Mouse (Mus musculus) retina, postnatal 1 day (tissue): ENCODE results near the gene Tmtc1.

Experiments
- DNase-seq: peaks from one replicate; pipeline ENCODE4 v3.0.0-alpha.2; 2012

Gene Tmtc1

DNA sequence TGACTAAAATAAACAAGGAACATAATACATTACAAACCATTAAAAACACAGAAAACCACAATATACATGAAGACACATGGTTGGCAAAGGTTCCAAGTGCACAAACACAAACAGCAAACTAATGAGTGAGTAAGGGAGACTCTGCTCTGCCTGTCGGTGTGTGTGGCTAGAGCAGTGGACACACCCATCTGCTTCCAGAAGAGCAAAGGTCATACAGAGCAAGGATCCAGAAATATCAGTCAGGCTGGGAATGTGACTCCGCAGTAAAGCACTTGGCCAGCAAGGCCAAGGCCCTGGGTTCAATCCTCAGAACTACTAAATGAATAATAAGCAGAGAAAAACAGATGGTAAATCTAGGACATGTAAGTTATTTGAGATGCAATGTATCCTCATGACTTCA is 27.6 kb downstream of the Tmtc1 start:
- no peak for DNase-seq

GRCm38 (mm10) chr6:148413638-148414037 is 30.6 kb downstream of the Tmtc1 start:
- DNase-seq: no peak

GRCm38 (mm10) chr6:148406792-148407490 is 37.2 kb downstream of the Tmtc1 start:
- DNase-seq: no peak

DNA sequence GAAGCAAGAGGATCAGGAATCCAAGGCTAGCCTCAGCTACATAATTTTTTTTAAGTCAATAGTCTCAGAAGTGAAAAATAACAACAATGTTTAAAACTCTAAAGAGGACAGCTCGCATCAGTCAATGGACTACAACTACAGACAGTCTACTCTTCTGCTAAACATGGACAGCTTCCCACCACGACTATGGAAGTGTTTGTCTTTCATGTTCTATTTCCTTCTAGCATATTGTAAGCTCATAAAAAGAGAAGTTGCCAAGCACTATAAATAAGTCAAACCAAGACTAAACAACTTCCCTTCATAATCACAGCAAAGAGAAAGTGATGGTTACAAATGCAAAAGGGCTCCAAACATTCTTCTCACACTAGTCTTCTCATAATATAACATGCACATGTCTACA is 38.6 kb downstream of the Tmtc1 start:
- DNase-seq: no peak

DNA sequence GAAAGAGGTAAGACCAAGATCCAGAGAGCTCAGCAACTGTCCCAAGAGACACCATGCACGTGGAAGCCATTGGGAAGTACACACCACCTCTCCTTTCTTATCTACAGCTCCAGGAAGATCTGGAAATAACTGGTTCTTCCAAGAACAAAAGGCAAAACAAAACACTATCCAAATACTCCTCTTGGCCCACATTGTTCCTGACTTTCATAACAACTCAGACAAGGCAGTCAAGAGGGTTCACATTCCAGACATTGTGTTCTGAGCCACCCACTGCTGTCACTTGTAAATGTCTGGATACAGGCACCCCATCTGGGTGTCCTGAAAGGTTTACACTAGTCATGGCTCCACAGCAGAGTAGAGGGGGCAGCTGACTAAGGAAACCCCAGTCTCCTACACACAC is 39.7 kb downstream of the Tmtc1 start:
- DNase-seq: no peak

DNA sequence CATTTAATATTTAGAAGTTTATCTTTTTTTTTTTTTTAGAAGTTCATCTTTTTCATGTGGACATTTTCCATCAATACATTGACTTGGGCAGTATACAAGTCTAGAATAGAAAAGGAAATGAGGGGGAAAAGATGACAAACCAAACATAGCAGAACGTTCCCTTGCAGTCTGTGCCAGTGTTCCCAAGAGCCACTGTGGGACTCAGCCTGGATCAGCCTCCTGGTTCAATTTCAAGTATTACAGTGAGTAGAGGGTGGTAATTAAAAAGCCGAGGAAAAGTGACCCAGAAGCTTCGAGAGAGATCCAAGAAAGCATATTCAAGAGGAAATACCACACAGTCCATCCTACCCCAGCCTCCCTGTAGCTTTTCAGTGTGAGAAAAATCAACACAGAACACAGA is 40.4 kb downstream of the Tmtc1 start:
- no peak for DNase-seq

DNA sequence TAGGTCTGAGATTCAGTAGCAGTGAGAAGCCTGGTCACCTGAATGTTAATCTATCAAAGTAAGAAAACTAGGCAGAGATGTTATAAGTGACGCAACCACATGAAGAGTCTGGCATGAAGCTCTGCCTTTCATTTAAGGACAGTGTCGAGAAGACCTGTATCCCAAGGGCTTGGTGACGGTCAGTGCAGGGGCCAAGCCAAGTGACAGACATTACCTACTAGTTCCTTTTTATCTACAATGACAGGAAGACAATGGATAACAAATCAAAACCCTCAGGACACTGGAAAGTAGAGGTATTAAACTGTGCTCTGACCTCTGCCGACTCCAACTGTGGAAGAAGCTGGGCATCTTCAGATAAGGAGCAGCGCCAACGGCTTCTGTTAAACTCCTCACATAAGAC is 43.2 kb downstream of the Tmtc1 start:
- no peak for DNase-seq

GRCm38 (mm10) chr6:148399541-148399940 is 44.6 kb downstream of the Tmtc1 start:
- no peak for DNase-seq

GRCm38 (mm10) chr6:148398888-148399287 is 45.3 kb downstream of the Tmtc1 start:
- no peak for DNase-seq

GRCm38 (mm10) chr6:148397270-148397669 is 46.9 kb downstream of the Tmtc1 start:
- no peak for DNase-seq

DNA sequence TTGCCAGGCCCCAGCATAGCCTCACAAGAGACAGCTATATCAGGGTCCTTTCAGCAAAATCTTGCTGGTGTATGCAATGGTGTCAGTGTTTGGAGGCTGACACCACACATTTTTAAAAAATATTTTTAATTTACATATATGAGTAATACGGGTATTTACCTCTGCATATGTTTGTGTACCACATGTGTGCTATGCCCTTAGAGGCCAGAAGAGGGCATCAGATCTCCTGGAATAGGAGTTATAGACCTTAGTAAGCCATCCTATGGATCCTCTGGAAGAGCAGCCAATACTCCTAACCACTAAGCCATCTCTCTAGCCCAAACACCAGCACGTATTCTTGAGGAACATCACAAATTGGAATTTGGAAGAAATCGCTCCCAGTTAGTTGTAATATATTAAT is 48.9 kb downstream of the Tmtc1 start:
- DNase-seq: no peak

- no peak for DNase-seq
Measured at GRCm38 (mm10) chr6:148394294-148394693, 49.9 kb downstream of the Tmtc1 start.

- DNase-seq: peak; percentile 84
Measured at GRCm38 (mm10) chr6:148392147-148392546, 52.0 kb downstream of the Tmtc1 start.

DNA sequence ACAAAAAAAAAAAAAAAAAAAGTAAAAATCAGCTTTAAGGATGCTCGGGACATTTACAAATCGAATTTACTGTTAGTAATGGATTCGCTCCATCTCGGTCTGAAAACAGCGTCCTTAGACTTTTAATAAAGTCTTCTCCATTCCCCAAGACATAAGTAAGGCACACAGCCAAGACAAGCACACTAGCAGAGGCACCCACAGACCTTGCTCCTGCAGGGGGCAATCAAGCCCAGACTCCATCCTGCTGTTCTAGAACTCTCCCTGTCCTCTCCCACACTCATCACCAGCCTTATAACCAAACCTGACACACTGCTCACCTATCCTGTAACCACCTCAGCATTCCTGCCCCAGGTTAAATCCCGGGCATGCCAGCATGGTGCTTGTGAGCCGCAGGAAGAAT is 52.9 kb downstream of the Tmtc1 start:
- peak; percentile 24 for DNase-seq

- no peak for DNase-seq
Measured at GRCm38 (mm10) chr6:148390630-148391276, 53.4 kb downstream of the Tmtc1 start.

GRCm38 (mm10) chr6:148387990-148388389 is 56.2 kb downstream of the Tmtc1 start:
- DNase-seq: peak; percentile 18

- DNase-seq: no peak
Measured at GRCm38 (mm10) chr6:148384111-148384895, 59.9 kb downstream of the Tmtc1 start.

DNA sequence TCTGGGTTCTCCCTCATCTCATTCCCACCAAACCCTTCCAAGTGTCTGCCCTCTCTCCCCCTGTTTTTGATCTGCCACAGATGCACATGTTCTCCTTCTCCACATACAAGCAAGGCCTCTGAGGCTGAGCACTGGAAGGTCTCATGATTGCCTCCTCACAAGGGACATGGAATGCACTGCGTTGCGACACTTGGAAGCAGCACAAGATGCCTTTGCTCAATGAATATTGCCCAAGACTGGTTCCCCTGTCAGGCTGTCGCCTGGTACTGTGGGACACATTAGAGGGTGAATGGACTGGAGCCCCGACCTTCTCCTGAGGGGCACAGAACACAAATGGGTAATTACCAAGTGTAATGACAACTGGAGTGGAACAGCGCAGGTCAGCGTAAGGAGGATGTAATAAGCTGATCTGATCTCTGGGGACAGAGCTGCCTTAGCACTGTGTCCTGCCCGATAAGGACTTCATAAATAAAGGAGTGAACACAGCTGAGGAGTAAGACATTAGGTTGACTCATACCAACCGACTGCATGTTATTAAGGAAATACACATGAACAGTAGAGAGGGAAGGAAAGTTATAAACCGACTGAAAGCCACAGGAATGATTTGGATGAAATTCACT is 62.9 kb downstream of the Tmtc1 start:
- peak; percentile 23 for DNase-seq

DNA sequence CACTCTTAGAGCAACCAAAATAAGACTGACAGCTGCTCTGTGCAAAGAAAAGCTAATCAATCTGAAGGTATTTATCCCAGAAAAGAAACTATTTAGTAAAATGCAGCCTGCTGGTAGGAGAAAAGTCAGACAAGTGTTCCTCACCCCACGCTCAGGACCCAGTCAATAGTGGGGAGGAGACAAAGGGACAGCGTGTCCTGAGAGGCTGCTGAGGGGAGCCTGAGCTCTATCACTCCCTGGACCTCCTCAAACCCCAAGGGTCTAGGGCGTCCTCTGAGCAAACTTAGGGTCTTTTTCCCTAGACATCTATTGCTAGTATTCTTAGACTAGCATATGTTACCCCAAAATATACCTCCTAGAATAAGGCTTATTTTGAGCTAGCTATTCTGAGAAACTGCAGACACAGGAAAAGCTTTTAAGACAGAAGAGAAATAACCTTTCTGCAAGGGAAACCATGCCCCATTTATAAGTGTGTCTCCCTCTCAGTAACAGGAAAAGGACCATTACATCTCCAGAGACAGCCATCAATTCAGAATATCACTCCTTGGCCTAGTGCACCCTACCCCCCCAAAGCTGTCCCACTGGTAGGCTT is 68.5 kb downstream of the Tmtc1 start:
- no peak for DNase-seq

GRCm38 (mm10) chr6:148375015-148375414 is 69.2 kb downstream of the Tmtc1 start:
- DNase-seq: no peak

GRCm38 (mm10) chr6:148373444-148373843 is 70.7 kb downstream of the Tmtc1 start:
- DNase-seq: no peak

DNA sequence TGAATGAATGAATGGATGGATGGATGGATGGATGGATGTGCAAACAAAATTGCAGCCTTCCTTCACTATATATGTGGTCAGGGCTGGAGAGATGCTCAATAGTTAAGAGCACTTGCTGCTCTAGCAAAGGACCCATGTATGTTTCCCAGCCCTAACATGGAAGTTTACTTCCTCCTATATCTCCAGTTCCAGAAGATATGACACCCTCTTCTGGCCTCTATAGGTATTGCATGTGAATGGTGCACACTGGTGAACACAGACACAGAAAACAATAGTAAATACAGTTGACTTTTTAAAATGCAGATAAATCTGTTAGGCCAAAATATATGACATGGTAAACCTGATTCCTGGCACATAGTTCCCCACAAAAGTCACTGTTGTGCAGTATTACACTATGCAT is 73.0 kb downstream of the Tmtc1 start:
- no peak for DNase-seq

- no peak for DNase-seq
Measured at GRCm38 (mm10) chr6:148367094-148367539, 77.1 kb downstream of the Tmtc1 start.
